Mouse (Mus musculus) spleen, adult 18-20 months (tissue): ENCODE measurements around the gene Pcsk1.

ENCODE experiments used
- DNase-seq, 2 experiments: peaks; one replicate each; pipeline ENCODE4 v3.0.0; 2022; ENCODE audit warnings: mixed read lengths in 2 of 2

Gene Pcsk1

DNA sequence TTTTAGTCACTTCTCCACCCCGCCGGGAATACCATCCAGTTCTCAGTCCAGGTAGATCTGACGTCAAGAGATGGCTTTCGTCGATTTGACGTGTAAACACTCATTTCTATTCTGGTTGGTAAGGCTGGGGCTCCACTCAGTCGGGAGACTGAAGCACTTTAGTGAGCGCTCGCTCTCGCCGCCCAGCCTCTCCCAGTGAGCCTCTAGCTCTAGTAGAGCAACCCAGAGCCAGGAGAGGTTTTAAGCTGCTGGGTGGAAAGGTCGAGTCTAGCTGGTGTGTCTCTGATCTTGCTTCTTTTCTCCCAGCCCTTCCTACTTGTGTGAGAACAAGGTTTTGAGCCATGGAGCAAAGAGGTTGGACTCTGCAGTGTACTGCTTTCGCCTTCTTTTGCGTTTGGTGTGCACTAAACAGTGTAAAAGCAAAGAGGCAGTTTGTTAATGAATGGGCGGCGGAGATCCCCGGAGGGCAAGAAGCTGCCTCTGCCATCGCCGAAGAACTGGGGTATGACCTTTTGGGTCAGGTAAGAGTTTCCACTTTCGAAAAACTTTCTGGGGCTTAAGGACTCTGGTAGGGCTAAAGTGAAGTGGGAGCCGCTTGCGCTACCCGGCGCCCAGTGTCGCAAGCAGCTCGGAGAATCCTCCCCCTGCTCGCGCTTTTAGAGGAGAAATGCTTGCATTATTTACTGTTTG lies at the start of gene Pcsk1:
Pcsk1 (plus strand) TSS at position 106 of the 690 bp plus-strand sequence.
- DNase-seq: no peak

DNA sequence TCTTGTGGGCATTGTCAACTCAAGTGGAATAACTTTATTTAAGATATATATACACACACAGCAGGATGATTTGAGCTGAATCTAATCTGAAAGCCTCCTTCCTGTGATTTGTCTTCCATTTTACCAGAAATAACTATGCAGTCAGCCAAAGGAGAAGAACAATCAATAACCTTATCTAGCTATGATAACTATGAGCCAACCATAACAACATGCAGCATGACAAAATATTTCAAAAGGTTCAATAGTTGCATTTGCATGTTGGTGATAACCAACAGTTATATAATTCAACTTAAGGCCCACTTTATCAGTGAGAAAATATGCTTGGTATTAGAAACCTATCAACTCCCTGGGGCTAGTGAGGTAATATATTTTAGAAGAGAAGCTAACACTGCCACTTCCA lies 30.8 kb upstream of the Pcsk1 start:
- no peak for DNase-seq

DNA sequence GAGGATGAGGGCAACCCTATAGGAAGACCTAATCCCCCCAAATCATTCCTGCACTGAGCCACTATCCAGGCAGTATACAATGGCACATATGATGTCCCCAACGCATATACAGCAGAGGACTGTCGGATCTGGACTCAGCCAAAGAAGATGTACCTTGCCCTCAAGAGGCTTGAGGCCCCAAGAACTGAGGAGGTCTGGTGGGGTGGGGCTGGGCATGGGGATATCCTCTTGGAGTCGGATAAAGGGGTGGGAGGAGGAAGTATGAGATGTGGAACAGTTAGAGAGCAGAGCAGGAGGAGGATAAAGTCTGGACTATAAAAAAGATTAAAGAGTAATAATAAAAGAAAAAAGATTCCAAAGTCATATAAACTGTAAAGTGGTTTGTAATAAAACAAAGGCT lies 25.7 kb upstream of the Pcsk1 start:
- DNase-seq: no peak

DNA sequence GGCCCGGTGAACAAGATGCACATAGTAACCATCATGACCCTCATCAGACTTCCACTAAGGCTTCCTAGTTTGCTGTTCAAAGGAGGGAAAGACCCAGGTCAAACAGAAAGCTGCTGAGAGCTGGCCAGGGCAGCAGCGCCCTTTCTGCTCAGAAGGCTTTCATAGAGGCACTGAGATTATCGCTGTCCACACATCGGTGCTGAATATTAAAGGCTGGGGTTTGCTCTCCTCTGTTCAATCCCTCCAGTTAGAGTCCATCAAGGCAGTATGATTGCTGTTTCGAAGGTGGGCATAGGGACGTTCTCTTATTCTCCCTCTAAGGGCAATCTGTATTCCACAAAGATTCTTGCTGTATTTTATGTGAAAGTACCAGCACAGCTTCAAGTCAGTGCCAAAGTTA lies 1.0 kb upstream of the Pcsk1 start:
- DNase-seq: no peak

DNA sequence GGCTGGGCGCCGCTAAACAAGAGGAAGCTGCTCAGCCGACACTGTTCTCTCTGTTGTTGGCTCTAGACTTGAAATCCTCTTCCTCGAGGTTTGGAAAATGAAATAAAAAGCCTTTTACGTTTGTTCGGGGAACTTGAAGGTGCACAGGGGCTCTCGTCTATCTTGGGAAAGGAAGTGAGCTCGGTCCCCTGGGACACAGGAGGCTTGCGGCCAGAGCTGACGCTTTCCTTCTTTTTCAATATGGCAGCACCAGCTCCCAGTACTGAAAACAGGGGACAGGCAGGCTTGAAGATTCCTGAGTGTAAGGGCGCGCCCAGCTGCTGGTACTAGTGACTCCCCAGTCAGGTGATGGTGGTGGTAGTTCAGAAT lies 769 bp downstream of the Pcsk1 start:
- DNase-seq: no peak

GRCm38 (mm10) chr13:75091071-75091470 lies 1.4 kb downstream of the Pcsk1 start:
- DNase-seq: no peak

GRCm38 (mm10) chr13:75095487-75095886 lies 5.9 kb downstream of the Pcsk1 start:
- DNase-seq: no peak

DNA sequence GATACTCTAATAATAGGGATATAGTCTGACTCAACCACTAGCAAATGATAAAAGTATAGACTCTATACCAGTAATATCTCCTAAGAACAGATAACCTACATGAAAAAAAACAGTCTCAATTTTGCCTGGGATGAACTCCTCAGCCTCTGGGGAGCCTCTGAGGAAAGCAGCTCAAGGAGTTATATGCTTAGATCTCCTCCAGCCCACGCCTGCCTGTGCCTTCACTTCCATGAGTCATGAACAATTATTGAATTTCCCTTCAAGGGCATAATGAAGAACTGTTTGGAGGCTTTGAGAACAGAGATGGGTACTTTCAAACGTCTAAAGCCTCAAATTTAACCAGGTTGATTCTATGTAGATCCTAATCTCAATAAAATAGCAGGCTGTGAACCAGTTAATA lies 23.5 kb downstream of the Pcsk1 start:
- DNase-seq: no peak

DNA sequence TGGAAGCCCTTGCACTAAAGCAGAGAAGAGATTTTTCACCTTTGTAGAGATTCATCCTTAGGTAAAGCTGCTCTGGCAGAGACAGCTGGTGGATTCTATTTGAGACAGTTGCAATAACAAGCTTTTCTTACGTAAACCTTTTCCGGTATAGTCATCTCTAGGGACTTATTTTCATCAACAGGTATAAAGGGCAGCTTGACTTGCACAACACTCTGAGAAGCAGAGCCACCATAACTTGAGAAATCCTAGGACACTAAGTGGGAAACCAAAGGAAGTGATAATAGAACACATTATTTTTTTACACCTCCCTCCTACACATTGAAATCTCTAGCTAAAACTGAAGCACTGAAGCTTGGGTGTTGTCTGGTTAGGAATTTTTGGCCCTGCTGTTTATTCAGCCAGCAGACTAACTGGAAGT lies 24.4 kb downstream of the Pcsk1 start:
- DNase-seq: no peak

DNA sequence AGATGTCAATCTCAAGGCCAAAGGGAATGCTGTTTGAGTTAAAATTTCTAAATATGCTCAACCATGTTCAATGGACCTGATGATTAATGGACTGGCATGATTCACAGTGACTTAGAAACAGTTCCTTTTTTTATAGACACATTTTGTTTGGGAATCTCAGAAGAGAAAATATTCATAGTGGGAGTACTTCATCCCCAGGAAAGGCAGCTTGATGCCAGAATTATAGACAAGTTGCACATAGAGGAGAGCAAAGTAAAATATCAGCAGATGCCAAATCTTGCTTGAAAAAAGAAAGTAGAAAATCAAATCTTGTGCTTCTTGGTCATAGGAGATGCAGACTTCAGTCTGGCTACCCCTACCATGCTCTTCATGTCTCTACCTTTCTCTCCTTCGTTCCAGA lies 25.2 kb downstream of the Pcsk1 start:
- no peak for DNase-seq

DNA sequence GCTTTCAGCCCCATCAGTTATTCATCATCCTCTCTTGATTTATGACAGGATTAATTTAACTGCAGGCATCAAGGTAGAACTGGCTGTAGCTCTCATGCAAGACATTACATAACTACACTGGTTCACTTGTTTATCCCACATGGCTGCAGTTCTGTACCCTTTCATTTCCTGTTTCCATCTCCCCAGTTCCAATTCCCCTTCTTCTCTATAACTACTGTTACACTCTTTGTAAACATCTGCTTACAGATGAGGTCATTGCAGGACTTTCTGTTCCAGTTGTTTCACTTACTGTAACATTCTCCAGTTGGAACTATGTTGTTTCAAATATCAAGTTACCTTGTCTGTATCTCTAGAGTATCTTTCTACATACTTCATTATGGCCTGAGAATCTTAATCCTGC lies 46.2 kb downstream of the Pcsk1 start:
- no peak for DNase-seq

DNA sequence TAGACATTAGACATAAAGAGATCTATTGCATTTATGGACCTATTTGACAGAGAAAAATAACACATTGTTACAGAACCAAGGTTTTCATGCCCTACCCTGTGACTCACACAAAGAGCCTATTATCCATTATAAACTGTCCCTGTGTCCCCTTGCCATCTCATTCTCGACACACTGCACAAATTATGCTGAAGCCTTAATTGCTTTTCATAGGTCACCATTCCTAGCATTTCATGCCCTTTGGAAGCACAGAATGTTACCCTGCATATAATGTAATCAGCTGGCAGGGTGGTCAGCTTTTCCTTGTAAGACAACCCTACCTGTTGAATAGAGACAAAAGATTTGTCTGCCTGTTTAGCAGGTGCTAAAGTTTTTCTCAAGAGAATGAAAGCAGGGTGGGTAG lies 71.0 kb downstream of the Pcsk1 start:
- no peak for DNase-seq

DNA sequence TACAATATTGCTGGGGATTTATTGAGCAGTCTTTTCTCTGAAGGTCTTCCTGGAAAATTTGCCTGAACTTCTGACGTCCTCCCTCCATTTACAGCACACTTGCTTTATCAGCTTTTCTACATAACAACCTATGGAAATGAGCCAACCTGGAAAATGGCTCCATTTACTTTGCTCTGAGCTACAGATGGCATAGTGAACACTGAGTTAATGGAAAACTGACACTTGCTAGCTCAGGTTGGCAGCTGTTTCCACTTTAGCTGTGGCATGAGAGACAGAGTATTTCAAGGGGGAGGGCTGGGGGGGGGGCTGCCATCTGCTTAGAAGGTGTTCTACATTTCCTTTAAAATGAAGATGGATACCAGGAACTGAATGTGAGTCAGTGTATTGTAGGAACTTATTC lies 73.8 kb downstream of the Pcsk1 start:
- DNase-seq: no peak
